Mouse (Mus musculus): ENCODE measurements around the gene Smarcb1. TPM values are rescaled to one million over a fixed set of nuclear protein-coding genes. Genes with fewer than 3 reads are reported as not detected.
"Not testable (repeated sequence)": the region's sequence is repeated elsewhere in the genome, so short reads cannot be mapped to it uniquely, and the experiment has no call there.

Smarcb1 gene
- polyA plus RNA-seq, 1 experiment, result 27.2 TPM

- H3K4me3 ChIP-seq (ENCODE audit: insufficient read depth, low read depth, low read length), result no peak overlapping the region
- H3K27ac ChIP-seq (replicated peaks; ENCODE audit: low read depth, low read length), result no peak overlapping the region
- peaks cover 4% of the 10 kb centered on the region; the same call in 1 of the 2 replicates for H3K4me1 ChIP-seq (ENCODE audit: control insufficient read depth, insufficient read depth, insufficient read length, low read length)
These were observed 4.6 kb downstream of the Smarcb1 start for GRCm38 (mm10) chr10:75916840-75917239.

DNA sequence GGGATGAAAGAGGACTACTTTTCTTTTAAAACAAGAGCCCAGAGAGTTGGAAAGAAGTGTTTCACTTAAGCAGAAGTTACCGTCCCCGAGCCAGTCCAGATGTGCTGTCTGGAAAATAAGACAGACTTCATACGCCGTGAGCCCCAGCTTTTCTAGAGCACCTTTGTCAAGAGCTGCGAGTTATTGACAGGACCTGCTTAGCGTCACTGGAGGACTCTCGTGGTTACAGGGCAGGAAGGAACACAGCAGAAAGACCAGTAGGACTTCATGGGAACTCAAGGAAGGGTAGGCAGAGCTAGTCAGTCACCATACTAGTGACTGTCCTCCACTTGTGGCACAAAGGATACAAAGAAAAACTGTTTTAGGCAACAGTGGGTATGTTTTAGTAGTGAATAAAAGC is 5.9 kb downstream of the Smarcb1 start:
- H3K27ac ChIP-seq (replicated peaks; ENCODE audit: low read depth, low read length), result no peak overlapping the region
- H3K4me3 ChIP-seq (ENCODE audit: insufficient read depth, low read depth, low read length), result no peak overlapping the region
- peaks cover 4% of the 10 kb centered on the region; the same call in 1 of the 2 replicates for H3K4me1 ChIP-seq (ENCODE audit: control insufficient read depth, insufficient read depth, insufficient read length, low read length)

- Histone ChIP-seq H3K27ac (replicated peaks; ENCODE audit: low read depth, low read length) (no peak overlapping the region; the same call in 1 of the 2 replicates), H3K4me3 (ENCODE audit: insufficient read depth, low read depth, low read length) (no peak overlapping the region), H3K4me1 (ENCODE audit: control insufficient read depth, insufficient read depth, insufficient read length, low read length) (no peaks in the 10 kb centered on the region; the same call in 1 of the 2 replicates)
These were observed 8.3 kb downstream of the Smarcb1 start for GRCm38 (mm10) chr10:75913013-75913589.

DNA sequence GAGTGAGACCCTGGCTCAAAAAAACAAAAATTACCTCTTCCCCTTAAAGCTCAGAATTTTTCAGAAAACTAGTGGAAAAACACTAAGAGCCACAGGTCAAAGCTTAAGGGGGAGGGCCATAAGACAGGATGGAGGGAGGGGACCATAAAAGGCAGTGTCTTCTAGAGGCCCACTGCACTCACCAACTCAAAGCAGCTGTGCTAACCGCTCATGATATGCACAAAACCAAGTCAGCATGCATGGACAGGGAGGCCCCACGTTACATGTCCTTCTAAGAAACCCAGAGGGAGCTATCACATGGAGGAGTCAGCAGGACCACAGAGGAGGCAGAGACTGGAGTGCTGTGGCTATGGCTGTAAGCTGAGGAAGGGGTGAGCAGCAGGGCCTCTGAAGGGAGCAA is 10.7 kb downstream of the Smarcb1 start:
- Histone ChIP-seq H3K27ac (replicated peaks; ENCODE audit: low read depth, low read length) (no peak overlapping the region), H3K4me1 (ENCODE audit: control insufficient read depth, insufficient read depth, insufficient read length, low read length) (no peaks in the 10 kb centered on the region; the same call in 1 of the 2 replicates), H3K4me3 (ENCODE audit: insufficient read depth, low read depth, low read length) (no peak overlapping the region)

- Histone ChIP-seq H3K27ac (replicated peaks; ENCODE audit: low read depth, low read length) (no peak overlapping the region), H3K4me1 (ENCODE audit: control insufficient read depth, insufficient read depth, insufficient read length, low read length) (no peaks in the 10 kb centered on the region)
These were observed 14.5 kb downstream of the Smarcb1 start for GRCm38 (mm10) chr10:75906882-75907281.

GRCm38 (mm10) chr10:75904391-75904790 is 17.0 kb downstream of the Smarcb1 start:
- Histone ChIP-seq H3K27ac (replicated peaks; ENCODE audit: low read depth, low read length) (no peak overlapping the region), H3K4me3 (ENCODE audit: insufficient read depth, low read depth, low read length) (no peak overlapping the region)

More at GRCm38 (mm10) chr10:75906882-75907281, 14.5 kb downstream of the Smarcb1 start:
- H3K4me3 ChIP-seq (ENCODE audit: insufficient read depth, low read depth, low read length), result no peak overlapping the region

GRCm38 (mm10) chr10:75898846-75899245 is 22.6 kb downstream of the Smarcb1 start:
- Histone ChIP-seq H3K4me3 (ENCODE audit: insufficient read depth, low read depth, low read length) (no peak overlapping the region), H3K4me1 (ENCODE audit: control insufficient read depth, insufficient read depth, insufficient read length, low read length) (peaks cover 19% of the 10 kb centered on the region), H3K27ac (replicated peaks; ENCODE audit: low read depth, low read length) (peak overlapping the region; percentile 83)

More at GRCm38 (mm10) chr10:75904391-75904790, 17.0 kb downstream of the Smarcb1 start:
- H3K4me1 ChIP-seq (ENCODE audit: control insufficient read depth, insufficient read depth, insufficient read length, low read length), result peaks cover 6% of the 10 kb centered on the region

GRCm38 (mm10) chr10:75898039-75898564 is 23.3 kb downstream of the Smarcb1 start:
- Histone ChIP-seq H3K27ac (replicated peaks; ENCODE audit: low read depth, low read length) (peak overlapping the region; percentile 83), H3K4me1 (ENCODE audit: control insufficient read depth, insufficient read depth, insufficient read length, low read length) (peaks cover 19% of the 10 kb centered on the region), H3K4me3 (ENCODE audit: insufficient read depth, low read depth, low read length) (no peak overlapping the region)

DNA sequence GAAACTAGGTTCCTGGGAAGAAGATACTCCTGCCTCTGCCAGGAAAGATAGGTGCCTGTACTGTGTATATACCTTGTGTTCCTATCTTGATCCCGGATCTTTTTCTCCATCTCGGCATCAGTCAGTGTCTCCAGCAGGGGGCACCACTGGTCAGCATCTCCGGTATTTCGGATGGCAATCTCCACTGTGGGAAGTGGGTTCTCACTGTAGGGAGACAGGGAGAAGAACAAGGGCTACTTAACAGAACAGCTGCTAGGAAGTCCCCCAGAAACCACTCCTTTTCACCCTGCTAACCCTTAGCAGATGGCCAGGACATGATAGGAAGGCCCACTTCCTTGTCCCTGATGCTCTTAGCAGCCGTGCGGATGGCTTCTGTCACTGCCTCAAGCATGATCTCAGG is 24.0 kb downstream of the Smarcb1 start:
- Histone ChIP-seq H3K27ac (replicated peaks; ENCODE audit: low read depth, low read length) (peak overlapping the region; percentile 83; the same call in 1 of the 2 replicates), H3K4me1 (ENCODE audit: control insufficient read depth, insufficient read depth, insufficient read length, low read length) (peaks cover 19% of the 10 kb centered on the region), H3K4me3 (ENCODE audit: insufficient read depth, low read depth, low read length) (no peak overlapping the region)

DNA sequence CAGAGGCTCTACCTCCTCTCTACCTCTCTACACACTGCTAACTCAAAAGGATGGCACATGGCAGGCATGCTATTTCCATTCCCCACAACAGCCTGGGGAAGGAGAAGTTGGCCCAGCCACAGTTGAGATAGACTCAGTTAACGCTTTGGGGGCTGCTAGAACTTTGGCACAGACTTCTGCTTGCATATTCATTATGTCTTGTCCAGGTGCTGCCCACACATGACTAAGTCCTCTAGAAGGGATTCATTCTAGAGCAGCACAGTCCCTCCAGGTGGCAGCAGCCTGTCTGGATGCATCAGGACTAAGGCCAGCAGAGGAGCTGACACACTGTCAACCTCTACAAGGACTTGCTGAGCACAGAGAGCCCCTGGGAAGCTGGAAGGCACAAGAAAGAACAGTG is 25.2 kb downstream of the Smarcb1 start:
- H3K4me1 ChIP-seq (ENCODE audit: control insufficient read depth, insufficient read depth, insufficient read length, low read length), result peaks cover 16% of the 10 kb centered on the region
- no peak overlapping the region for H3K4me3 ChIP-seq (ENCODE audit: insufficient read depth, low read depth, low read length)
- H3K27ac ChIP-seq (replicated peaks; ENCODE audit: low read depth, low read length), result no peak overlapping the region

GRCm38 (mm10) chr10:75895730-75896129 is 25.7 kb downstream of the Smarcb1 start:
- Histone ChIP-seq H3K4me3 (ENCODE audit: insufficient read depth, low read depth, low read length) (no peak overlapping the region), H3K27ac (replicated peaks; ENCODE audit: low read depth, low read length) (no peak overlapping the region), H3K4me1 (ENCODE audit: control insufficient read depth, insufficient read depth, insufficient read length, low read length) (peaks cover 16% of the 10 kb centered on the region)

GRCm38 (mm10) chr10:75894601-75895000 is 26.8 kb downstream of the Smarcb1 start:
- Histone ChIP-seq H3K4me1 (ENCODE audit: control insufficient read depth, insufficient read depth, insufficient read length, low read length) (peaks cover 15% of the 10 kb centered on the region), H3K27ac (replicated peaks; ENCODE audit: low read depth, low read length) (no peak overlapping the region), H3K4me3 (ENCODE audit: insufficient read depth, low read depth, low read length) (no peak overlapping the region)

- peak within 1 kb of the TSS; percentile 45 for H3K4me3 ChIP-seq (ENCODE audit: insufficient read depth, low read depth, low read length)
- peaks cover 7% of the 10 kb centered on the region; the same call in 1 of the 2 replicates for H3K4me1 ChIP-seq (ENCODE audit: control insufficient read depth, insufficient read depth, insufficient read length, low read length)
- no peak within 1 kb of the TSS for H3K27ac ChIP-seq (replicated peaks; ENCODE audit: low read depth, low read length)
These were observed 28.2 kb downstream of the Smarcb1 start, which contains the start of gene Derl3 for GRCm38 (mm10) chr10:75893089-75893750. Gene Derl3, plus strand, starts transcription at chr10:75893413.

DNA sequence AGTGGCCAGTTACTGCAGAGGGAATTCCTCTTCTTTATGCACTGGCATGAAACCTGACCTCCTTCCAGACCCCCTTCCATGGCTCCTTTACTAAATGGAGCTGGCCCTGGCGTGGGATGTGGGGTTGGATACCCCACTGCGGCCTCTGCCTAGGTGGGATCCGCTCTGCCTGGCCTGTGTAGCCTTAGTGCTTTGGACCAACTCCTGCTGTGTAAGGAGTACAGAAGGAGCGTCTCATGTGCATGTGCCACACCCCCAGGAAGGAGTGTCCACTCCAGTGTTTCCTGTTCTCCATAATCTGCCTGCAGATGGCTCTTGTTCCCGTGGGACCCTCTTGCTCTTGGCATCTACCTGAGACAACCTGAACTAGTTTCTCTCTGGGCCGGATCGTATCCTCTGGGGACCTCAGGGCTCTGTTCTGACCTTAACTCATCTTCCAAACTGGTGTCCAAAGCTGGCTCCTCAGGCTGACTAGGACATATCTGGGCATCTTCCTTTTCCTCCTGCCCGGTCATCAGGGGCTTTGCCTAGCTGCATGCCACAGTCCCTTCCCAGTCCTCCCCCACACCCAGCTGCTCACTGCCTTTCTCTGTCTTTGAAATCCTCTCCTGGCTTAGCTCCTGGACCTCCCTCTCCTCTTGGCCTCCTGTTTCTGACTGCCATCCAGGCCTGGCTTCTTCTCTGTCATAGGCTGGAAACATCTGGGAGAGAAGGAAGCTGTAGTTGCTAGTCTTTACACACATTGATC is 31.8 kb downstream of the Smarcb1 start:
- H3K4me1 ChIP-seq (ENCODE audit: control insufficient read depth, insufficient read depth, insufficient read length, low read length), result no peaks in the 10 kb centered on the region
- H3K4me3 ChIP-seq (ENCODE audit: insufficient read depth, low read depth, low read length), result no peak overlapping the region
- H3K27ac ChIP-seq (replicated peaks; ENCODE audit: low read depth, low read length), result no peak overlapping the region

- H3K27ac ChIP-seq (replicated peaks; ENCODE audit: low read depth, low read length); H3K4me1 ChIP-seq (ENCODE audit: control insufficient read depth, insufficient read depth, insufficient read length, low read length); H3K4me3 ChIP-seq (ENCODE audit: insufficient read depth, low read depth, low read length): not testable (repeated sequence)
These were observed 33.9 kb downstream of the Smarcb1 start for GRCm38 (mm10) chr10:75887504-75887903.

Measured in brown adipose tissue, adult 24 weeks (tissue).